Mouse (Mus musculus): Measurements from ENCODE around the gene Amd1. TPM values are rescaled to one million over a fixed set of nuclear protein-coding genes. Genes with fewer than 3 reads are reported as not detected.

Amd1 gene
- total RNA-seq, 2 experiments from 2014 or later, result 51.9 to 108 TPM

DNA sequence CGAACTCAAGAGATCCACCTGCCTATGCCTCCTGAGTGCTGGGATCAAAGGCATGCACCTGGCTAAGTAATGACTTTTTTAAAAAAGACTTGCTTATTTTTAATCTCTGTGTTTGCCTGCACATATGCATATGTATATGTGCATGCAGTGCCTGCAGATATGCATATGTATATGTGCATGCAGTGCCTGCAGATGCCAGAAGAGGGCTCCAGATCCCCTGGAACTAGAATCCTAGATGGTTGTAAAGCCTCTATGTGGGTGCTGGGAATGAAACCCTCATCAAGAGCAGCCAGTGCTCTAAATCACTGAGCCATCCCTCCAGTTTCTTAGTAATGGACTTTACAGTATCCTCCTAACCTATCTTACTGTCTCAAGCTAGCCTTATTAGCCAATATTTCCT lies 4.0 kb upstream of the Amd1 start:
- no peak for DNase-seq

DNA sequence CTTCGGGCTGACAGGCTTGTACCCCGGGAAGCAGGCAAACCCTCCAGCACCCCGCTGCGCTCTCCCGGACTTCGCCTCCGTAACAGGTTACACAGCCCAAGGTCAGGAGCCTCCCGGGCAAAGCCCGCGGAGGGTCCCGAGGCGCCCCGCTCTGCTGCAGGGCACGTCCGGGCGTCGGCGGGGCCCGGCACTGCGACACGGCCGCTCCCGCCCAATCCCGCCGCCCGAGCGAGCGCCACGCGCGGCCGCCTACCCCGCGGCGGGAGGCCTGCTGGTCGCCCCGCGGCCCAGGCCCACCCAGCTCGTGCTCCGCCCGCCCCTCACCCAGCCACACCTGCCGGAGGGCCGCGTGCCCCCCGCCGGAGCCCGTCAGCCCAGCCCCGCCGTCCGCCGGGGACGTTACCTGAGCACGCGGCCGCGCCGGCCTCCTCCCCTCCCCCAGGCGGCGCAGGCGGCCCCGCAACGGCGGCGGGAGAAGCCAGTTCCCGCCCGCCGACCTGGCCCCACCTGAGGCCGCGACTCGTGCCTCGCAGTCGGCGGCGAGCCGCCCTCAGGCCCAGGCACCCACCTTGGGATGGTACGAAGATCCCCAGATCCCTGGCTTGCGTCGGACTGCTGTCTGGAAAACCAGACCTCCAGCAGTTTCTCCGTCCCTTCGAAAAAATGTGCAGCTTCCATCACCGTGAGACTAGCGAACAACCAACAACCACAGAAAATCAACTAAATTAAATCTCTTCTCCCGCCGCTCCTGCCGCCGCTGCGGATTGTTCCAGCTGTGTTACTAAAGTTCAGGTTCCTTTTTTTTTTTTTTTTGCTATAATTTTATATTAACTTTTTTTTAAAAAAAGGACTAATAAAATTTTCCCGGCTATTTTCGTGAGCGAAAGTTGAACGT lies 558 bp downstream of the Amd1 start:
- peak; percentile 33 for DNase-seq

DNA sequence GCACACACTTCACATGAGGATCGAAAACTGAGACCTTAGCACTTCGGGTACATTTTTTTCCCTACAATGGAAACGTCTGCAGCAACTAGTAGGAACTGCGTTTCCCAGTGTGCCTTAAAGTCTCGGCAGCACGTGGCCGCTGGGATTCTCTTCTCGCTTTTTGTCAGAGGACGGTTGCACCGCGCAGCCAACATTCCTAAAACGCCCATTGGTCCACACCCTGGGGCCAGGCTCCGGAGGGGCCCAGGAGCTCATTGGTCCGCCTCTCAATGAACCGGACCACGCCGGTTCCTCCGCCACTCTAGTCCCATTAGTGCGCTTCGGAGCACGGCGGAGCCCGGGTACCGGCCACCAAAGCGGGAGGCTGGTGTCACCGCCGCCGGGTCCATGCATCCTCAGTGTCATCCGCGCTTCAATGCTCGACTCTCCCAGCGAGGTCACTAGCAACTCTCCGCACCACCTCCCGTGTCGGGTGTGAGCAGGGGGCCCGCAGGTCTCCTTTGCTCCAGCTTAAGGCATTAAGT lies 1.3 kb downstream of the Amd1 start:
- DNase-seq, result peak; percentile 83

DNA sequence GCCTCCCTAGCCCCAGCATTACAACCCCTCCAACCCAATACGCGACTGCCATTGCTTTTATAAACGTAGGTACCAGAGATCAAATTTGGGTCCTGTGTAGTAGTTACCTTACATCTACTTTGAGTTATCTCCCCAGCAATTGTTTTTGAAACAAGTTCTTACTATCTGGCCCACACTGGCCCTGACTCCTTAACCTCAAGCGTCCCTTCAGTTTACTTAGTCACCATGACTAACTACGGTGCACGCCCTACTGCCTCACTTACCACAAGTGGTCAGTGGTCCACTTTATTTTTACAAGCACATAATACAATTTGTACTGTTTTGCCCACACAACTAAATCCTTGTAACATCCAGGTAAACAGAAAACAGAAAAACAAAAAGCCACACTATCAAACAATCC lies 9.3 kb downstream of the Amd1 start:
- no peak for DNase-seq

DNA sequence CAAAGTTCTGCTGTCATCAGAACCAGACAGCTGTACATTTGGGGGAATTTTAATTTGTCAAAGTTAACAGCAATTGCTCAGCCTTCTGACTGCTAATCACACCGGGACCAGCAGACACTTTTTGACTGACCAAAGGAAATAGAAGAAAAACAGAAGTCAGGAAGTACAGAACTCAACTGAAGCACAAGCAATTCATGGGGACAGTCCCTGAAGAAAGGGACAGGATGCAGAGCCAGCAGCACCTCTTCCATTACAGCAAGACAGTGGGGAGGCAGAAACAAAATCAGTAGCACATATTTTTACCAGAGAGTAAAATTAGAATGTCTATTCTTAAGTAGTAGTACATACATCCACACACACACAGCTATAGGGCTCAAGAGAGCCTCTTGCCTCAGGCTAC lies 15.2 kb downstream of the Amd1 start:
- DNase-seq, result no peak

DNA sequence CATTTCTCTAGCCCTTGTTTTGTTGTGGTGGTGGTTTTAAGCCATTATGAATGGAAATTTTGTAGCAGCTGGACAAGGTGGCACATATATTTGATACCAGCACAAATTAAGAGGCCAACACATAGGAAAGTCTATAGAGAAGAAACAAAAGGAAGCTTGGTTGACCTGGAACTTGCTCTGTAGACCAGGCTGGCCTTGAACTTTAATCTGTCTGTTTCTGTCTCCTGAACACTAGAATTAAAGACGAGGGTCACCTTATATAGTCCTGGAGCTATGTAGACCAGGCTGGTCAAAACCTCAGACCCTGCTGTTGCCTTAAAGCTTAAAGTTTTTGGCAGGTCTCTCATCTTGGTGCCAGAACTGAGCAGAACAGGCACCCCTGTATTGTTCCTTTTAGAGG lies 16.4 kb downstream of the Amd1 start:
- no peak for DNase-seq

DNA sequence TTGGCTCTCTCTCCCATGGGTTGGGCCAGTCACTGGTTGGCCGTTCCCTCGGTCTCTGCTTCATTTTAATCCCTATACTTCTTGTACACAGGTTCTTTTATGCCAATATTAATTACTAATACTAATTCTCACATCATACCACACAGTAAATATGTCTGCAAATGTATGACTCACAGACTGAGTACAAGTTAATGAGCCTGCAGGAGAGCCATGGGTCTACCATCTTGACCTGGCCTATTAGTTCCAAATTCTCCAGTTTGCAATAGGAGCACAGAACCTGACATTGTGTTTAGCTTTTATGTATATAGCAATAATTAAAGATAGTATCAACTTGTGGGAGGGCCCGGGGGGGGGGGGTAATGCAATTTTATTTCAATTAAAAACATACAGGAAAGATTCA lies 17.0 kb downstream of the Amd1 start:
- no peak for DNase-seq

DNA sequence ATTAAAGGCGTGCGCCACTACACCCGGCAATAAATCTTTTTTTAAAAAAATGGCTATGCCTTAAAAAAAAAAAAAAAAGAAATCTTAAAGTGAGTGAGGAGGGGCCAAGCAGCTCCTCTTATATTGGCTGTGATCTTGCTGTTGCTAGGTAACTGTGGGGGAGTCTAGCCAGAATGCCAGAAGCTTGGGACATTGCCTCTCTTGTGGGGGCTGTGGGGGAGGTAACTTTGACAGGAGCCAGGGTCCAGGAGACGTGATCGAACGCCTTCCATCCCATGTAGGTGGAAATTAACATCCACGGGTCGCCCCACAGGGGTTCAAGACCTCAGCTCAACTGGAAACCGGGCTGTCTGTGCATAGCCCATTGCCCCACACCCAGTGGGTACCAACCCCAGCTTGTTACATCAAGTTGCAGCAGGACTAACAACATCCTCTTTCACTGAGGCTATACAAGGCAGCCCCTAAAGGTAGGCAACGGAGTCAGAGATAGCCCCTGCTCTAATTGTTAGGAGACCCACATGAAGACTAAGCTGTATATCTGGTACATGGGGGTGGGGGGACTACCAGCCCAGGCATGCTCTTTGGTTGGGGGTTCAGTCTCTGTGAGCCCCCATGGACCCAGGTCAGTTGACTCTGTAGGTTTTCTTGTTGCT lies 17.7 kb downstream of the Amd1 start:
- DNase-seq, result no peak

DNA sequence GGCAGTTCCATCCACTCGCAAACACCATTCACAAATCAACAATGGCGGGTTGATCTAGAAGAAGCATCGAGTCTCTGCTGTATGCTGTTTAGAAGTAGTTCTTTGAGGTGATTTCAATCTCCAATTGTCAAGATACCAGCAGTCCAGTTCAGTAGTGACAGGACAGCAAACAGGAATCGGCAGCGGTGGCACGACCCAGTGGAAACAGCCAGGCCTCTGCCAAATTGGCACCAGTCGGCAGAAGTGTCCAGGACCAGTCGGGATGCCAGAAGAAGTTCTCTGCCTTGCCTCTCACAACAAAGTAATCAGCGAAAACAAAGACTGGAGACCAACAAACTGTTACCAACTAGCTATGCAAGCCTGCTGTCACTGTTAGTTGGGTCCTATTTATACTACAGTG lies 18.4 kb downstream of the Amd1 start:
- DNase-seq, result no peak

DNA sequence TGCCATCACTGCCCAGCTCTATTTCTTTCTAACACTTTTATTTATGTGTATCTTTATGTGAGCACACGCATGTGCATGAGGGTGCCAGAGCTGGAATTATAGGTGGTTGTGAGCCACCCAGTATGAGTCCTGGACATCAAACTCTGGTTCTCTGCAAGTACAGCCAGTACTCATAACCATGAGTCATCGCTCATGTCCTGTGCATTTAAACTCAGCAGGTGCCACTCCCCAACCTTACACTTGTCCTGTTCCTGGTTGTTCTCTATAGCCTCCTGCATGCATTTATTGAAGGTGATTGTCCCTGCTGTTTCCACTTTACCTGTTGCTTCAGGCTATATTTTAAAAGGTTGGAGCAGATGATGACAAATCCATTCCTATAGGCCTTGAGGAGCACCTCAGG lies 20.4 kb downstream of the Amd1 start:
- DNase-seq, result no peak

DNA sequence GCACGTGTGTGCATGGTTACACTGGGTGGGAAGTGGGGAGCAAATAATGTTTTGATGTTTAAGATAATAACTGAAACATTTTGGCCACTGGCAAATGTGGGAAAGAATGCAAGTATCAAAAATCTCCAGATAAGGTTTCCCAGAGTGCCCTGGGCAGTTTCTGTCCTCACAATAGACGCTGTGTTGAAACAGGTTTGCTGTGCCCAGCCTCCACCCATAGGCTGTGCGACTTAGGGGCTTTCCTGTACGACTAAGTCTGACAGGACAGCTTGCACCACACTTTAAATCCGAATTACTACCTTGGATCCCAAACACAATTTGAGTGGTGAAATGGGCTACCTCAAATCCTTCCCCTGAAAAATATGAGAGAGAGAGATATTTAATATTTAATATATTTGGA lies 23.7 kb downstream of the Amd1 start:
- no peak for DNase-seq

DNA sequence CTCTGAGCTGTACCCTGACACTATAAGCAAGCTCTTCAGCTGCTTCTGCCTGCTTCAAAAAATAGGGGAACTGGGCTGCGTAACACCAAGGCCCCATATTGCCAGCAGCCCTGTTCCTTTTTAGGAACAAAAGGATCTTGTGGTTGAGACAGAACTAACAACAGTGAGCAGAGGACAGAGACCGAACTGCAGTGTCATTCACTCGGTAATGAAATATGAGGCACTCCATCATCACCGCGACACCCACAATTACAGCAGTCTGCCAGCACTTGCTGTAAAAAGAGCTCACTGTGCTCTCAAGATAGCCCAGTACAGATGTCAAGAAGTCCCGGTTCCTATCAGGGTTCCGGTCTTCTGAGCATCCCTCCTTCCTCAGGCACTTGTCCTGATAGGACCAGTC lies 26.0 kb downstream of the Amd1 start:
- no peak for DNase-seq

DNA sequence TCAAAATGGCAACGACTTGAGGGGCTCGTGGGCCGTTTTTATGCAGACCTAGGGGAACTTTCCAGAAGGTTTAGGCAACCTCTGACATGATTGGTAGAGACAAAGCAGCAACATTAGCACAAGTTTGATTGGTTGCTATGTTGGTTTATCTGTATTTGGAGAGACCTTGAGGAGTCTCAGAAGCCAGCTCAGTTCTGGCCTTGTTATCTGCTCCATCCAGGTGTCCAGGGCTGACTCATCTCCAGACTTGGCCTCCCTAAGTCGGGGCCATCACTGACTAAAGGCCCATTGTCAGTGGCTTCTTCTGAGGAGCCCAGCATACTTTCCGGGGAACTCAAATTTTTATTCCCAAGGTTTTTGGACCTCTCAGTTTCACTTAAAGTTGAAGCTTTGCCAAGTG lies 28.0 kb downstream of the Amd1 start:
- no peak for DNase-seq

DNA sequence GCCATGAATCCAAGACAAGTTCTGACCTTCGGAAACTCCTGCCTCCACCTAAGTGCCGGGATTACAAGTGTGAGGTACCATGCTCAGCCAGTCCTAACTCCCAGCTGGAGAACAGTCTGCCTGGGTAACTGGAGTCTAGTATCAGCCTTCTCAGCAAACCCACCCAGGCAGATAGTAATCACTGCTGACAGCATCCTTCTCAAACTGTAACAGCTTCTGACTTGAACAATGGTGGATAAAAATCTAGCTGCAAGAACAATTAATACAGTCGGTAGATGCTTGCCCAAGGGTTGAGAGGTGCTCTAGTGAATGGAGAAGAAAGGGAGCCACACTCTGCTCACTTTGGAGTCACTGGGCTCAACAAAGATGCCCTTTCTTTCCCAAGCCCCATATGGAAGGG lies 30.8 kb downstream of the Amd1 start:
- DNase-seq, result no peak

DNA sequence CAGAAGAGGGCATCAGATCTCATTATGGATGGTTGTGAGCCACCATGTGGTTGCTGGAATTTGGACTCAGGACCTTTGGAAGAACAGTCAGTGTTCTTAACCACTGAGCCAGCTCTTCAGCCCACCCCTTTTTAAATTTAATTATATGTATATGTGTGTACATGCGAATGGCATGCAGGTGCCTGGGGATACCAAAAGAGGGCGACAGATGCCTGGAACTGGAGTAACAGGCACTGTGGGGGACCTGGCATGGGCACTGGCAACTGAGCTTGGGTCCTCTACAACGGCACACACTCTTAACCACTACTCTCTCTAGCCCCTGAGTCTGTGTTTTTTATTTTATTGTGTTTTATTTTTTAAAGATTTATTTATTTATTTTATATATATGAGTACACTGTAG lies 37.1 kb downstream of the Amd1 start:
- DNase-seq, result no peak

DNA sequence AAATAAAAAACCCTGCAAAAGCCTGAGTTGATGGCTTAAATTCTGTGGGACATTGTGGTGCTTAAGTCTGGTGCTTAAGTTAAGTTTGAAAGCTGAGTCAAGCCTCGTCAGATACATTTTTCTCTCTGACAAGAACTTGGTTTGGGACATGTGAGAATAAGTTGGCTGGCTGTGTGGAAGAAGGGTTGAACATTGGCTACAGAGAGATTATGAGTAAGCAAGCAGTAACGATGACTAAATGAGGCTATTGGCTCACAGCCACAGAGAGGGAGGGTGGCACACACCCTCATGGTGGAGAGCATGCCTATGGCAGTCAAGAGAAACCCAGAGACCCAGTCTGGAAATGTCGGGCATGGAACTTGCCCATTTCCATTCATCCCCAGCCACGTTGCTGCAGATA lies 38.3 kb downstream of the Amd1 start:
- DNase-seq, result no peak

DNA sequence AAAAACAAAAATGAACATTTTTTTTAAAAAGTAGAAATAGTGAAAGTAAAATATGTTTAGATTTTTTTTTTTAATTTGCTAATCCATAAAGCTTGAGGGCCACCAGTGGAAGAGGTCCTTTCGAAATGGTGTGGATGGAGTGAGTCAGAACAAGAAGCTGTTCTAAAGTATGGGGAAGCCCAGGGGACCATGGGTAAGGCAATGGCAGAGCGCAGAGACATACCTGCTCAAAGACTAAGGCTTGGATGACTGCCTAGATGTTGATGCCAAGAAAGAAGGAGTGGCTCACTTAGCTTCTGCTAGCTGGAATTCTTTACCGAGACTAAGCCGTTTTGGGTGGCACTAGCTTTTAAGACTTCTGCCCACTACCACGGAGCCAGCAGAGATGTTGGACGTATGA lies 39.8 kb downstream of the Amd1 start:
- no peak for DNase-seq

DNA sequence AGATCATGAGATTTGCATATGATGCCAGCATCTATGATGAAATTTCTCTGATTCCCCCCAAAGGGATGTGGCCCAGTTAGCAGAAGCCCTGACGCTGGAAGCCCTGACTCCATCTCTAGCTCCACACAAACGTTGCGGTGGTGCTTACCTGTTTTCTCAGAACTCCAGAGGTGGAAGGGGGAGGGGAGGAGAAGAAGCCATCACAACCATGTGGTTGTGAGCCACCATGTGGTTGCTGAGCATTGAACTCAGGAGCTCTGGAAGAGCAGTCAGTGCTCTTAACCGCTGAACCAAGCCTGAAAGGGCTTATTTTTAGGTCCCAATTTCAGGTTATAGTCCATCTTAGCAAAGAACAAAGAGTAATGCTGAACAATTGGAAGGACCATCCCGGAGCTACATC lies 41.7 kb downstream of the Amd1 start:
- no peak for DNase-seq

DNA sequence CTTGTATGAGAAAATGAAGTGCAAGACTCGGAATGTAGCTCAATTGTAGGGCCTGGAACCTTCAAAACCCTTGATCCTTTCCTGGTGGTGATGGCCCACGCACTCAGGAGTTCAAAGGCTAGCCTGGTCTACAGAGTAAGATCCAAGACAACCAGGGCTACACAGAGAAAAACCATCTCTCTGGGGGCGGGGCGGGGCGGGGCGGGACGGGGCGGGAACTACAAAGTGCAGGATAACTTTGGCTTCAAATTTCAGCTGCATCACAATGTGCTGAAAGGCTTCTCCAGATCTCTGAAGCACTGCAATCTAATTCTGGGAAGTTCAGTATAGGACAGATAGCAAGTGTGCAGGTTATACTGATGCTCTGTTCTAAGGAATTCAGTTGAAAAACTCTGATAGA lies 42.4 kb downstream of the Amd1 start:
- no peak for DNase-seq

DNA sequence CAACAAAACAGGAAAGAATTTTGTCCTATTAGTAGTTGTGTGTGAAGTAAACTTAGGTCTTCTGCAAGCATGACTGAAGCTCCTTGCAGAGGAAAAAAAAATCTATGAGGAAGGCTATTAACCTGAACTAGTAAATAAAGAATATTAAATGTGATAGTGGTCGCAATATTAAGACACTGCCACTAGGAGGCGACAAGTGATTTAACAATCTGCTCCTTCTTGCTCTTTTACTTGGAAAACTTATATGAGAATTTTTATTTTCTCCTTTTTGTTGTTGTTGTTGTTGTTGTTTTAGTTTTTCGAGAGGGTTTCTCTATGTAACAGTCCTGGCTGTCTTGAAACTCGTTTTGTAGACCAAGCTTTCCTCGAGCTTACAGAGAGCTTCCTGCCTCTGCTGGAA lies 43.0 kb downstream of the Amd1 start:
- no peak for DNase-seq

DNA sequence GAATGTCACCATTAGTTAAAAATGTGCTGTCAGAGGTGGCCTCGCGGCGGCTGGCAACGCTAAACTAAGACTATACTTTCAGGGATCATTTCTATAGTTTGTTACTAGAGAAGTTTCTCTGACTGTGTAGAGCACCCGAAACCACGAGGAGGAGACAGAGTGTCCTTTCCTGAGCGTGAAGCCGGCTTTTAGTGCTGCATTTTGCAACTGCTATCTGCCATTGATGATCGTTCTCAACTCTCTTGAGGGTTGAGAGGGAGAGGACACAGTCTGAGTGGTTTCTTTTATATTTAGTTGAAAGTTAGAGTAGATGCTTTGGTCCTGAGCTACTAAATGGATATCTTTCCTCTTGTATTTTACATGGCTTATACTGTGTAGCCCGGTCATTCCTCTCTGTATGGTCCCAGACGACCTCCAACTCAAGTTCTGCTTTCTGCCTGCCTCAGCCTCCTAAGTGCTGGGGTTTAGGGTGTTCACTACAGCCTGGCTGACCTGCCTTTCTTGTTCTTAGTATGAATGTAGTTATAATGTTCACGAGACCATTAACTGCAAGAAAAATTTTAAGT lies 43.5 kb downstream of the Amd1 start:
- DNase-seq, result peak; percentile 41

DNA sequence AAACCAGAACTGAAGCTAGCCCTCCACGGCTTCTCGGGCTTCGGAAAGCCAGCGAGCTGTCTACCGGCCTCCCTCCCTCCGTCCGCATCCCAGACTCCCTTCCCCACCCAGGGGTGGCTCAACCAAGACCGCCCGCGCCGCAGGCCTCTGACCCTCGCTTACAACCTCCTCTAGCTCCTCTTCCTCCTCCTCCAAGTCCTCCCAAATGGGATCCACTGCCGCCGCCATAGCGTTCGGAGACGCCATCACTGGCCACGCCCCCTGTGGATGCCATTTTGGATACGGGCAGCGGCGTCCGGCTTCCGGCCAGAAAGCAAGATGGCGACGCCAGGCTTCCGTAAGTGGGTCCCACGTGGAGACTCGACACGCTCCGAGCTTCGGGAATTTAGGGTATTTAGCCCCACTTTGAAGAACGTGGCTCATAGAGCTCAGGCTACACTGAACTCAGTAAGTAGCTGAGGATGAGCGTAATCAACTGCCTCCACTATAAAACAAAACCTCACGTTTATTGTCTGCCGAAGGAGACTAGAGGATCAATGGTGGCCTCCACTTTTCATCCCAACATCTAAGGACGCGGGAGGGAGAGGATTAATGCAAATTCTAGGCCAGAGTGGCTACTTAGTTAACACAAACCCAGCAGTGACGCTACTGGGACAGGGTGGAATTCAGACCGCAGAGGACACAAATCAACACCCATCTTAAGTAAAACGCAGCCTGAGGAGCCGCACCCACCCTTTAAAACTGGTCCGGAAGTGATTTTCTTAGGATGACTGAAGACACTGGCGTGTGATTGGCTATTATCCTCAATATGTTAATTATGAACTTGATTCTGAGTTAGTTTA lies 44.4 kb downstream of the Amd1 start, which contains the start of gene Gtf3c6:
Gene Gtf3c6 (minus strand): TSS at position 695 of the 842 bp plus-strand sequence.
- DNase-seq, result peak; percentile 88

Data from gastrocnemius, postnatal 25 days (tissue).